Mouse (Mus musculus): ENCODE results near the gene Spink2.
A peak's percentile ranks its signal among the peaks of the same experiment; 100 is the strongest.
"Not testable (repeated sequence)": the region's sequence is repeated elsewhere in the genome, so short reads cannot be mapped to it uniquely, and the experiment has no call there.

Gene Spink2

DNA sequence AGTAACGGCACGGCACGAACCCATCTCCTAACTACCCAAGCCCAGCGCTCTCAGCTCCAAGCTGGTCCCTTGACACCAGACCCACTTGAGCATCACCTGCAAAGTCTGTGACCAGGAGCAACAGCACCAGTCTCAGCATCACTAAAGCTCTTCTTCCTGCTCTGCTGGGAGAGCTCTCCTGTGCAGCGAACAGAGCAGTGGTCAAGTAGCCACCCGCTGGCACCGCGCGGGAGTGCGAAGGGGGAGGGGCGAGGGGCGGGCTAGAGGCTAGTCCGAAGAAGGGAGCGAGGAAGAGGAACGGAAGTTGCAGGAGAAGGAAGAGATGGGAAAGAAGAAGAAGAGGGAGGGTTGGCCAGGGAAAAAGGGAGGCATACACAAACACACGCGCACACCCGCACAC is at the start of gene Spink2:
Spink2 (minus strand) TSS at position 236 of the 400 bp plus-strand sequence.
- no peak for DNase-seq (ENCODE audit: low read depth, low spot score)

DNA sequence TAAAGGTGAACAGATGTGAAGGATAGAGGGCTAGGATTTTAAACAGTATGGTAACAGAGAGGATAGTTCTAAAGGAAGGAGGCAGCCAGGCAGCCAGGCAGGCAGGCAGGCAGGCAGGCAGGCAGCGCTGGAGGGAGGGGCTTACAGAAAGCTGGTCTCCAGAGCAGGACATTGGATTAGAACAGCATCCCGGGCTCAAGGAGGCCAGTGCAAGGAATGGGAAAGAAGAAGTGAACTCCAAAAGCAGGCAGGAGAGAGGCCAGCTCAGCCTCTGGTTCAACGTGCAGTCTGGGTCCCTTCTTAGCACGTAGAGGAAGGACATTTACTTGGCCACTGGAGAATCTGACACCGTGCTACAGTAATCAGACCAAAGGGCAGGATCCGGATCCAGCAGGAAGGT is 48.9 kb upstream of the Spink2 start:
- DNase-seq (ENCODE audit: low read depth, low spot score), result no peak

- DNase-seq (ENCODE audit: low read depth, low spot score), result no peak
Measured at GRCm38 (mm10) chr5:77259315-77259714, 48.0 kb upstream of the Spink2 start.

GRCm38 (mm10) chr5:77257603-77258002 is 46.3 kb upstream of the Spink2 start:
- no peak for DNase-seq (ENCODE audit: low read depth, low spot score)

- no peak for DNase-seq (ENCODE audit: low read depth, low spot score)
Measured at GRCm38 (mm10) chr5:77254402-77254801, 43.1 kb upstream of the Spink2 start.

DNA sequence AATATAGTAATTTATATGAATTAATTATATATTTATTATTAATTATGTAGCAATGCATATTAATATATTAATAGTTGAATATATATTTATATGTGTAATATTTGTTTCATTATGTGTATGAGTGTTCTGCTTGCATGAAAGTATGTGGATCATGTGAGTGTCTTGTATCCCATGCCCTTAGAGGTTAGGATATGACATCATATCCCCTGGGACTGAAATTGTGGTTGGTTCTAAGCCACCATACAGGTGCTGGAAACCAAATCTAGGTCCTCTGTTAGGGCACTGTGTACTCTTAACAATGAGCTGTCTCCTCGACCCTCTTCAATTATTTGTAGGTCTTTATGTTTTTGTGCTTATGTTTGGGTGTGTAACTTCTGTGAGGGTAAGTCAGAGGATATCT is 41.9 kb upstream of the Spink2 start:
- DNase-seq (ENCODE audit: low read depth, low spot score), result no peak

GRCm38 (mm10) chr5:77252115-77252827 is 41.0 kb upstream of the Spink2 start:
- no peak for DNase-seq (ENCODE audit: low read depth, low spot score)

DNA sequence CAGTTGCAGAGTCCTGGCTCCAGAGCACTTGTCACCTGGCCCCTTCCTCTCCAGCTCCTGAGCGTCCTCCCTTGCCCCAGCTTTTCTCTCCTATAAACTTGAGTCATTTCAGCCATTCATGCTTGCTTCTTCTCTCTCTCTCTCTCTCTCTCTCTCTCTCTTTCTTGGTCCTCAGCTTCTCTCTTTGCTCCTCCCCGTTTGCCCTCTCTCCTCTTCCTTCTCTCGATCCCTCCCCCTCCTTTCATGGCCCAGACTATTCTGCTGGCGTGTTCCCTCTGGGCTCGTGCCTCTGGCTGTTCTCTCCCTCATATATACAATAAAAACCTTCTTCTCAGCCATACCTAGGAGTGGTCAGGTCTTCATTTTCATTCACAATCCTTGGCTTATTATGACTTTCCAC is 40.4 kb upstream of the Spink2 start:
- no peak for DNase-seq (ENCODE audit: low read depth, low spot score)

GRCm38 (mm10) chr5:77250083-77250482 is 38.8 kb upstream of the Spink2 start:
- DNase-seq (ENCODE audit: low read depth, low spot score), result no peak

DNA sequence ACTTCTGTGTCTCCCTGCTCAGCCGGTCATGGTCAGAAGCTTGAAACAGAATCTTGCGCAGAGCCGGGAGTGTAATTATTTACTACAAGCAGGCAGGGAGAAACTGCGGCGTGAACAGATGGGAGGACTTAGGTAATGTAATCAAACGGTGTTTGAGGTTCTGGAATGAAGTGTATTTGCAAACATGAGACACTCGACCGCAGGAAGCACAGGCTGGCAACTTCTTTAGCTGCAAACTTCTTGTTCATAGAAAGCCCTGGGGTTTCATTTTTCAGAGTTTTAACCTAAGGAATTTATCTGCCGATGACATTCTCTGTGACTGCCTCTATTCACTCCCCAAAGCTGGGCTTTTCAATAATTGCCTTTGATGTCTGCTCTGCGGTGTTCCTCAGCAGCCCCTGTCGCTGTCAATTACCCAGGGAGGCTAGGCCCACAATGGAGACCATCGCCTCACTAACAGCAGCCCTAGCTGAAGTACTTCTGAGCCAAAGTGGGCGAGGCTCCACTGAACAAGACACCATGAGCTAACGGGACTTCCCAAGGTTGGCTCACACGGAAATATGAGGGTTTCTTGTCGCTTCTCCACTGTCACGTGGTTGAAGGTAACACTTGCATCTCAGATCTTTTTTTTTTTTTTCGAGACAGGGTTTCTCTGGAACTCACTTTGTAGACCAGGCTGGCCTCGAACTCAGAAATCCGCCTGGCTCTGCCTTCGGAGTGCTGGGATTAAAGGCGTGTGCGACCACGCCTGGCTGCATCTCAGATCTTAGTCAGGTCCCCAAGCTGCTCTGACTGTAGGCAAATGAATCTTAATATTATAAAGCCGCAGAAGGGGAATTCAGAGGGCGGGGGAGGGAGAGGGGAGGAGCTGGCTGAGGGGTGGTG is 34.8 kb upstream of the Spink2 start:
- DNase-seq (ENCODE audit: low read depth, low spot score), result no peak

GRCm38 (mm10) chr5:77245463-77245786 is 34.2 kb upstream of the Spink2 start:
- no peak for DNase-seq (ENCODE audit: low read depth, low spot score)

DNA sequence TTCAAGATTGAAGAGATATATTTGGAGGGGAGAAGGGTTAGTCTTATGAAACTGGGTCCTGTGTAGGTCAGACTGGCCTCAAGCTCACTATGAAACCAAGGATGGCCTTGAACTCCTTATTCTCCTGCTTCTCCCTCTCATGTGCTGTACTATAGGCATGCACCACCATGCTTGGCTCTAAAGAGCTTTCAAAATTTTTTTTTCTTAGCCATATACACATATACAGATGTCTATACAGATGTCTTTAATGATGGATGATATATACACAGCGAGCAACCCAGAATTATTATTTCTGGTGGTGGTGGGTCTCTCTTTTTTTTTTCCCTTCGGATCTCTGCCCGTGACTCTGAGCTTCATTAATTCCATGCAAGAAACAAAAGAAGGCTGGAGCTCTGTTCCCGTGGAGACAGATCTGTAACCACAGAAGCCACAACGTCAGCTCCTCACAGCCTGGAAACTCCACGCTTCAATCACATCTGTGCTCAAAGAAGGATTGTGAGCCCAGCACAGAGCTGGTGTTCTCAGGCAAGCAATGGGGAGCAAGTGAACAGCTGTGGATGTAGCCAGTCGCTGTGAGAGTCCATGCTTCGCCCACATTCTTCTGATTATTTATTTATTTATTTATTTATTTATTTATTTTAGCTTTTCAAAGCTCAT is 33.2 kb upstream of the Spink2 start:
- DNase-seq (ENCODE audit: low read depth, low spot score), result no peak

GRCm38 (mm10) chr5:77237104-77237503 is 25.8 kb upstream of the Spink2 start:
- DNase-seq (ENCODE audit: low read depth, low spot score), result no peak

- DNase-seq (ENCODE audit: low read depth, low spot score), result no peak
Measured at GRCm38 (mm10) chr5:77234921-77235320, 23.6 kb upstream of the Spink2 start.

DNA sequence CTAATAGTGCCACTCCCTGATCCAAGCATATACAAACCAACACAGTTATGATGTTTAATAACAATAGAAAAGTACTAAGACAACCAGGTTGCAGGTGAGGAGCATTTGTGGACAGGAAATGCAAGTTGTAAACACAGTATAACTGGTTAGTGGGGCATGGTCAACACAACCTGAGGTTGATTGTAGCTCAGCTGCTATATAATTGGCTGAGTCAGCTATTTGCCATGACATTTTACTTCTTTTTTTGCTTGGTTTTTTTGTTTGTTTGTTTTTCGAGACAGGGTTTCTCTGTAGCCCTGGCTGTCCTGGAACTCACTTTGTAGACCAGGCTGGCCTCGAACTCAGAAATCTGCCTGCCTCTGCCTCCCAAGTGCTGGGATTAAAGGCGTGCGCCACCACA is 20.6 kb upstream of the Spink2 start:
- DNase-seq (ENCODE audit: low read depth, low spot score), result not testable (repeated sequence)

GRCm38 (mm10) chr5:77228986-77229385 is 17.7 kb upstream of the Spink2 start:
- peak; percentile 20 for DNase-seq (ENCODE audit: low read depth, low spot score)

DNA sequence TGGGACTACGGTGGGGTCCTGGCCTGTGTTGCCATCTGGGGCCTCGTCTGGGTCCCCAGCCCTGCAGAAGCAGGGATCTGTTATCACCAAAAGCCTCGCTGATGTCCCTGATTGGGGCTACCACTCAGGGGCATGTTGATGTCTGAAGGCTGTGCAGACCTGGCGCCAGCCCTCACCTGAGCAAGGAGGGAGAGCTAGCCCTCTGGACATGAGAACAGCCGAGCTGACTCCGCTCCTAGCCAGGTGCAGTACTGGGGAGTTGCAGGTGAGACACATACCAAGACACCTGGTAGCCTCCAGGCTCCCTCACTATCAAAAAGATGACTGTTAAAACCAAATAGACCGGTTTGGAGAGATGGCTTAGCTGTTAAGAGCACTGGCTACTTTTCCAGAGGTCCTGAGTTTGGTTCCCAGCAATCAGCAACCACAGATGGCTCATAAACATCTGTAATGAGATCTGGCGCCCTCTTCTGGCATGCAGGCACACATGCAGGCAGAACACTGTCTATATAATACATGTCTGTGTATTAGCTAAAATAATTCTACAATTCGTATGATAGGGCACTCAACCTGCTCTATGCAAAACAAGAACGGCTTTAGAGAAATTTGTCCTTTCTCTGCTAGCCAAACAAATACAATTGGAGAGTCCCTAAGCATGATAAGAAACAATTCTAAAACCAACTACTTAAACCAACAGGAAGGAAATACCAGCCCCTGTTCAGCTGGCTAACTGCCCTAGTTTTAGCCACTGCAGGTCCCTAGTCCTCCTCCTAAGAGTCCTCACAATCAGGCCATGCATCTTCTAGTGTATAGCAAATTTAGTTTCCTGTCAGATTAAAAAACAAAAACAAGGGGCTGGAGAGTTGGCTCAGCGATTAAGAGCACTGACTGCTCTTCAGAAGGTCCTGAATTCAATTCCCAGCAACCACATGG is 12.0 kb upstream of the Spink2 start:
- DNase-seq (ENCODE audit: low read depth, low spot score), result no peak

DNA sequence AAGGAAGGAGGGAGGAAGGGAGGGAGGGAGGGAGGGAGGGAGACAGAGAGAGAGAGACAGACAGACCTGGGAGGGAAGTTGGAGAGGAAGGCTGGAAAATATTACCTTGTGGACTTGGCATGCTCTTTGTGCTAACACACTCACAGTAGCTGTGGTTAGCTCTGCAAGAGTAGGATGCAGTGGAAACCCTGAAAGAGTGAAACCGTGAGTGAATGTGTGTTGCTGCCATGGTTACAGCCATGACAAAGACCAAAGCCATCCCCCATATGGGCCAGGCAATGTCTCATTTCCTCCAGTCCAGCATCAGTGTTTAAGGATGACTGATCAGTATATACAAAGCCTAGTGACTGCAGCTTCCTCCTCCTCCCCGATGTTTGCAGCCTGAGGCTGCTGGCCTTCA is 6.5 kb upstream of the Spink2 start:
- DNase-seq (ENCODE audit: low read depth, low spot score), result no peak

- DNase-seq (ENCODE audit: low read depth, low spot score), result peak; percentile 68
Measured at GRCm38 (mm10) chr5:77217211-77217610, 5.9 kb upstream of the Spink2 start.

- no peak for DNase-seq (ENCODE audit: low read depth, low spot score)
Measured at GRCm38 (mm10) chr5:77206134-77206533, 5.1 kb downstream of the Spink2 start.

DNA sequence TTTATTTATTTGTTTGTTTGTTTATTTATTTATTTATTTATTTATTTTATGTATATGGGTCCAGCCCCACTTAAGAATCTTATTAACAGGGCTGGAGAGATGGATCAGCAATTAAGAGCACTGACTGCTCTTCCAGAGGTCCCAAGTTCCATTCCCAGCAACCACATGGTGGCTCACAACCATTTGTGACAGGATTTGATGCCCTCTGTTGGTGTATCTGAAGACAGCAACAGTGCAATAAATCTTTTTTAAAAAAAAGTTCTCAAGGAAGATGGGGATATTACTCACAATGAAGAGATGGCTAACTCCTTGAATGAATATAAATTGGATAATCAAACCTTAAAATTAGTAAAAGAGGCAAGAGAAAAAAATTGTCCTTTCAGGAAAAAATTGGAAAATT is 9.0 kb downstream of the Spink2 start:
- no peak for DNase-seq (ENCODE audit: low read depth, low spot score)
